In genomic region chr17:26676616-26677376, GRCm38 (mm10) we compare ENCODE assay signal across 8 mouse cellular contexts. TPM values are rescaled to one million over a fixed set of nuclear protein-coding genes. Genes with fewer than 3 reads are reported as not detected.
DNase-seq lines count a peak whose midpoint lies in the region; ATAC-seq lines count a peak whose summit lies in the region.

No protein-coding gene starts in this region.

- no peaks in the 10 kb centered on the region for H3K9me3 ChIP-seq in forebrain, embryonic 14.5 days (replicated peaks; ENCODE audit: control insufficient read depth, low read length)
- peaks cover 4% of the 10 kb centered on the region; the same call in 1 of the 2 replicates for H3K9me3 ChIP-seq in megakaryocyte, embryonic 14.5 days

- H3K4me2 ChIP-seq in forebrain, embryonic 14.5 days (ENCODE audit: low read length), result peak overlapping the region; percentile 77

- peaks cover 14% of the 10 kb centered on the region for H3K4me1 ChIP-seq in forebrain, embryonic 14.5 days (ENCODE audit: control insufficient read depth, insufficient read depth, low read length)
- peaks cover 53% of the 10 kb centered on the region for H3K4me1 ChIP-seq in megakaryocyte, embryonic 14.5 days

- WGBS in forebrain, embryonic 14.5 days, result 3% methylated on average over 26 of the region's 26 CpGs

- no peaks in the 10 kb centered on the region for H3K36me3 ChIP-seq in forebrain, embryonic 14.5 days (ENCODE audit: control insufficient read depth, insufficient read depth, low read length)
- peaks cover 30% of the 10 kb centered on the region for H3K36me3 ChIP-seq in megakaryocyte, embryonic 14.5 days (replicated peaks; ENCODE audit: low read length)
- no peaks in the 10 kb centered on the region; the same call in 1 of the 2 replicates for H3K36me3 ChIP-seq in splenic B cell, adult 2 months (ENCODE audit: control insufficient read depth, insufficient read depth, low read length, poor library complexity, severe bottlenecking)

- intact Hi-C loops in left cerebral cortex, postnatal 4 days (cut with DNase I), result loop anchor here (10.0 kb wide), 1 partner anchor 208 kb away; no protein-coding TSS in a partner anchor

- H3K27ac ChIP-seq in forebrain, embryonic 14.5 days (ENCODE audit: low read depth, low read length), result peak overlapping the region; percentile 79

- H3K9ac ChIP-seq in forebrain, embryonic 14.5 days (ENCODE audit: low read length), result peak overlapping the region; percentile 80

- H3K27me3 ChIP-seq in forebrain, embryonic 14.5 days (replicated peaks; ENCODE audit: control insufficient read depth, insufficient read depth, low read length), result no peaks in the 10 kb centered on the region
- peaks cover 13% of the 10 kb centered on the region for H3K27me3 ChIP-seq in megakaryocyte, embryonic 14.5 days (replicated peaks)
- H3K27me3 ChIP-seq in splenic B cell, adult 2 months (ENCODE audit: control insufficient read depth, insufficient read depth, low read length, poor library complexity, severe bottlenecking), result no peaks in the 10 kb centered on the region

- peak overlapping the region; percentile 86 for H3K4me3 ChIP-seq in forebrain, embryonic 14.5 days (ENCODE audit: low read depth, low read length)
- peak overlapping the region; percentile 93 for H3K4me3 ChIP-seq in megakaryocyte, embryonic 14.5 days (replicated peaks)

- DNase-seq in layer of hippocampus, adult 11-12 months (ENCODE audit: low spot score), result peak; percentile 76
- DNase-seq in layer of hippocampus, postnatal 10 days (ENCODE audit: low spot score in 2 of 2), result no peak
- DNase-seq in brain, adult 2 months (ENCODE audit: low read depth, low spot score), result peak; percentile 91
- peak; percentile 69 for DNase-seq in forebrain, embryonic 14.5 days (ENCODE audit: low spot score)
- peak; percentile 63 for DNase-seq in left cerebral cortex, postnatal 4 days
- peak; percentile 73 for DNase-seq in splenic B cell, adult 2 months (ENCODE audit: low read depth, low spot score)

- ATAC-seq in forebrain, embryonic 14.5 days, result peak; percentile 88
- peak; percentile 48 to 79; a peak in 2 of 4 replicates for ATAC-seq in hematopoietic stem cell, adult 5-6 weeks (replicated peaks in 1 of 2; ENCODE audit: insufficient read depth in 1 of 2, low FRiP score in 2 of 2, low TSS enrichment in 1 of 2, low read depth in 1 of 2, poor library complexity in 2 of 2, severe bottlenecking in 2 of 2)

RNA-seq across cellular contexts. Expression of gene Atp6v0e, which starts 13.8 kb away (rescaled TPM):
- total RNA-seq in layer of hippocampus, postnatal 10 days (2021), result 10 to 100 TPM; 35.5 to 38.6 TPM
- polyA plus RNA-seq in forebrain, embryonic 14.5 days (2014; fragmentation: Nextera tagmentation; extraction: Ambion mirVana), result 154 and 185 TPM in 2 replicates
- total RNA-seq in hematopoietic stem cell, adult 5-6 weeks (2017), result 208 and 248 TPM in 2 replicates
- 10 to 100 TPM; 29.4 to 31.3 TPM for total RNA-seq in left cerebral cortex, postnatal 4 days (2021)
- polyA plus RNA-seq in megakaryocyte, embryonic 14.5 days (2012; ENCODE audit: insufficient read depth, low replicate concordance), result 15.6 and 16.1 TPM in 2 replicates

RNA-seq across cellular contexts. Expression of gene Crebrf, which starts 38.7 kb away (rescaled TPM):
- total RNA-seq in layer of hippocampus, postnatal 10 days (2021), result 10 to 100 TPM; 26.4 to 26.7 TPM
- 10.0 and 12.8 TPM in 2 replicates for polyA plus RNA-seq in forebrain, embryonic 14.5 days (2014; fragmentation: Nextera tagmentation; extraction: Ambion mirVana)
- total RNA-seq in hematopoietic stem cell, adult 5-6 weeks (2017), result 45.1 and 66.0 TPM in 2 replicates
- total RNA-seq in left cerebral cortex, postnatal 4 days (2021), result 10 to 100 TPM; 25.8 to 26.5 TPM
- 1.4 and 4.5 TPM in 2 replicates for polyA plus RNA-seq in megakaryocyte, embryonic 14.5 days (2012; ENCODE audit: insufficient read depth, low replicate concordance)

Comparison
In these comparisons a context has a peak if more than half of its experiments do, and no peak if none do; other contexts are left out.
1. DNase-seq: peak in layer of hippocampus, adult 11-12 months (single experiment), brain, adult 2 months (single experiment), forebrain, embryonic 14.5 days (single experiment), left cerebral cortex, postnatal 4 days (single experiment) and splenic B cell, adult 2 months (single experiment); none in layer of hippocampus, postnatal 10 days (0 of 2).